Mouse (Mus musculus): Measurements from ENCODE around the gene Cdk17.
"Not testable (repeated sequence)": the region's sequence is repeated elsewhere in the genome, so short reads cannot be mapped to it uniquely, and the experiment has no call there.

Cdk17 gene

GRCm38 (mm10) chr10:93143285-93143985 lies 17.2 kb upstream of the Cdk17 start:
- no peak for DNase-seq (ENCODE audit: low spot score)

GRCm38 (mm10) chr10:93143986-93144314 lies 16.7 kb upstream of the Cdk17 start:
- no peak for DNase-seq (ENCODE audit: low spot score)

DNA sequence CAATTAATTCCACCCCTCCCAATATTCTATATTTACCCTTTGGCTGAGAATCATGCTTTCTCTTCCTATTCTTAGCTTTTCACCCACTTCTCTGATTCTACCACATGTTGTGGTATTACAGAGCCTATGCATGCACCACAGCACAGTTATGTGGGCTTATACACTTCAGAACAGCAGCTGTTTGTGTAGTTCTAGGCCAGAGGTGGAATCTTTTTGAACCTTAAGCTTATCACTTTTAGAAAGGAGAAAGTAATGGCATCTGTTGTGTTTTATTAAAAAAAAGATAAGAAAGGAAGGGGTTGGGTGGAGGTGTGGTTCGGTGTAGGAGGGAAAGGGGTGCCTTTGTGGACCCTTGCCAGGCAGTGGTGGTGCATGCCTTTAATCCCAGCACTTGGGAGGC lies 16.1 kb upstream of the Cdk17 start:
- no peak for DNase-seq (ENCODE audit: low spot score)

DNA sequence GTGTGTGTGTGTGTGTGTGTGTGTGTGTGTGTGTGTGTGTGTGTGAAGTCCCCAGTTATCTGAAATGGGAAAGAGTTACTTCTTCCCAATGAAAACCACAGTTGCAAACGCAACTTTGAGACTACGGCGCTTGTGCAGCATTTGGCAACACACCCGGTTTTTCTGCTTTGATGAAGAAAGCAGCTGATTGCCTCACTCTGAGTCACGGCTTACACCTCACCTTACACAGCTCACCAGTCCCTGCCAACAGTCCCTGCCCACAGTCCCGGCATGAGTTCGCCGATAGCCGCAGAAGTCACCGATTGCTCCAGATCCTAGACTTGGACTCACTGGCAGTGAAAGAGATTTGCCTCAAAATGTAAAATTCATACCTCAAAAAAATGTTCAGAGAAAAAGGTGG lies 15.6 kb upstream of the Cdk17 start:
- DNase-seq (ENCODE audit: low spot score): no peak

DNA sequence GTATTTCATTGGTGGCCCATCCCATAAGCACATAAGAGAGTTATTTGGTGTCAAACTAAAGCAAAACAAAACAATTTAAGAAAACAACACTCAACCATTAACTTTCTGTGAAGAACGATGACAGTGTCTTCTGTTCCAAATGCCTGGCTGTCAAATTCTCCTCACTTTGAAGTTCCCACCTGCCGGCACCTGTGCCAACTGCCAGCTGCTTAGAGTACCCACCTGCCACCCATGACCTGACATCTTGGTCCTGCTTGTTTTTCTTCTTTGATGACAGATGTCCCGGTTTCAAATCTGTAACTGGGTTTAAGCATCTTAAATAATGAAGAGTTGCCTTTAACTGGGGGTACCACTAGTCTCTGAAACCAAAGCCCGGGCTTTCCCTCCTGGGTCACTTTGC lies 14.1 kb upstream of the Cdk17 start:
- no peak for DNase-seq (ENCODE audit: low spot score)

- DNase-seq (ENCODE audit: low spot score): no peak
These were observed 13.0 kb upstream of the Cdk17 start for GRCm38 (mm10) chr10:93147691-93148090.

DNA sequence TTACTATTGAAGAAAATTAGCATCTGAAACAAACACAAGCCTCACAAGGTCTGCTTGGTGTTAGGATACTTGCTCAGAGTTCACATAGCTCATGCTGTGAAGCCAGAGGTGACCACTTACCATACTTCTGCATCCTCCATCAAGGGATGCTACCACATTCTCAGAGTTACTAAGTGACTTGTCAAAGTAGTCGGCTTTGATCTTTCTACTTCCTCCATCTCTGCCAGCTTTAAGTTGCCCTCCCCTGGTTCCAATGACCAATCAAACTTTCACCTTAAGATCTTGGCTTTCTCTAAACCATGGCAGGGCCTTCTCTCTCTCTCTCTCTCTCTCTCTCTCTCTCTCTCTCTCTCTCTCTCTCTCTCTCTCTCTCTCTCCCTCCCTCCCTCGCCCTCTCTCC lies 11.1 kb upstream of the Cdk17 start:
- no peak for DNase-seq (ENCODE audit: low spot score)

DNA sequence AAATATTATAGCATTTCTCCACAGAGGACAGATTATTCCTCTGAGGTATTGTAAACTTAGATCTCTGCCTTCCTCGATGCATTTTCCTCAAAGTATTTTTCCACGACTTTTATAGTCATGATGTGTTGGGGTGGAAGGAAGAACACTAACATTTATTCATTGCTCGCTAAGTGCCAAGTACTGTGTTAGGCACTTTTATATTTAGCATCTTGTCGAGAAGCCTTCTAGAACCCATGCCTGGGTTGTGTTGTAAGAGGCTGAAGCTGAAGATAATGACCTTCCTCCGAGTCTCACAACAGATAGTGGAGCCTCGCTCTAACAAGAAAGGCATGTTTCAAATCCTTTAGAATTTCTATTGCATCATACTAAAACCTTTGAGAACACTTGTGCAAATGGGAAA lies 8.9 kb upstream of the Cdk17 start:
- DNase-seq (ENCODE audit: low spot score): no peak

DNA sequence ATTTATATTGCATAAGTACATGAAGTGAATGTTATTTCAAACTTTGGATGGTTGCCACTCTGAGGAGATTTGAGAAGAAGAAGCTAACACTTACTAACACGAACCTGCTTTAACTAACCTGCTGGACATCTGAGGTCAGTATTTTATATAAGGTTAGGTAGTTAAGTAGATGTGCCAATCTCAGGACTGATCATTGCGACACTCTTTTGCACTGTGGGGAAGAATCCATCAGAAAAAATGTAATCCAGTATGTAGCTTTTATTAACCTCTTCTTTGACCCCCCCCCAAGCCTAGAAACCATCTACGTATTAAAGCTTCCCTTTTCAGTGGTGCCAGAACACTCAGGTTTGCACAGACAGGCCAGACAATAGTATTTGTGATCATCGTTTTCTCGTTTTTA lies 8.0 kb upstream of the Cdk17 start:
- DNase-seq (ENCODE audit: low spot score): no peak

GRCm38 (mm10) chr10:93153404-93153803 lies 7.3 kb upstream of the Cdk17 start:
- DNase-seq (ENCODE audit: low spot score): not testable (repeated sequence)

- DNase-seq (ENCODE audit: low spot score): no peak
These were observed 801 bp upstream of the Cdk17 start for GRCm38 (mm10) chr10:93159651-93160496.

DNA sequence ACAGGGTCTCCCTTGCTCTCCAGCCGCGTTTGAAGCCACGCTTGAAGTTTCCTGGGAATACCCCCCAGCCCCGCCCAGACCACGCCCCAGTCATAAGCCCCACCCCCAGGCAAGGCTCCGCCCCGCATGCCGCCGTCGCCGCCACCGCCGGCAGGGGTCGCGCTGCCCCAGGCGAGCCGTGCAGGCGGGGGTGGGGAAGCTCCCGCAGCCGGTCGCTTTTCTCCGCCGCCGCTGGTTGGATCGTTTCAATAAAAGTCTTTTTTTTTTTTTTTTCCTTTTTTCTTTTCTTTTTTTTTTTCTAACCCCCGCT lies 223 bp upstream of the Cdk17 start:
- peak; percentile 90 for DNase-seq (ENCODE audit: low spot score)

DNA sequence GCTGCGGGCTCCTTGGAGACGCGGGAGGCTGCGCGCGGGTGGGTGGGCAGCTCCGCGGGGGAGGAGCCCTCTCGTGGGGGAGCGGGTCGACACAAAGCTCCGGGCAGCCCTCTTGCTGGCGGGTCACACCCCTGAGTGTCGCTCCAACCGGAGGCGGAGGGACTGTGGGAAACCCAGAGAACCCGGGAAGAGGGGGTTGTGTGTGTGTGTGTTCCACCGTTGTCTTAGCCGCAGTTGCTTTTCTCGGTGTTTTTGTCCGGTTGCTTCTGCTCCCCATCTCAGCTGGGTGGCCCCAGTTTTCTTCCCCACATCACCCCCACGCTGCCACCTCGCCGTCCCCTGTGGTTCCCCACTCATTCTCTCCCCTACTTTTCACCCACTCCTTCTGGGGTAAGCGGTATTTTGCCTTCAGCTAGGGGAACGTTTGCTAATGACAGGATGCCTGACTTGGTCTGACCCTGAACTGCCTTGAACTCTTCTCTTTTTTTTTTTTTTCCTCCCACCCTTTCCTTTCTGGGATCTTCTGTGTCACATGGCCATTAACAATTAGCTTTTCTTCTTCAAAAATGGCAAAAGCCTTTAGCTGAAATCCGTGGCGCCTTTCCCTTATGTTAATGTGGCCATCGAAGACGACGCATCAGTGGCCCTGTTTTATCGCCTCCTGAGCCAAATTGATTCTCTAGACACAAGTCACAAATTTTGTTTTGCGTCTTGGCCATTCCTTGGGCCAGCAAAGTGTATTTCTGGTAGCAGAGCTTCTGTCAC lies 1.0 kb downstream of the Cdk17 start:
- peak; percentile 47 for DNase-seq (ENCODE audit: low spot score)

- DNase-seq (ENCODE audit: low spot score): no peak
These were observed 1.7 kb downstream of the Cdk17 start for GRCm38 (mm10) chr10:93162276-93162971.

DNA sequence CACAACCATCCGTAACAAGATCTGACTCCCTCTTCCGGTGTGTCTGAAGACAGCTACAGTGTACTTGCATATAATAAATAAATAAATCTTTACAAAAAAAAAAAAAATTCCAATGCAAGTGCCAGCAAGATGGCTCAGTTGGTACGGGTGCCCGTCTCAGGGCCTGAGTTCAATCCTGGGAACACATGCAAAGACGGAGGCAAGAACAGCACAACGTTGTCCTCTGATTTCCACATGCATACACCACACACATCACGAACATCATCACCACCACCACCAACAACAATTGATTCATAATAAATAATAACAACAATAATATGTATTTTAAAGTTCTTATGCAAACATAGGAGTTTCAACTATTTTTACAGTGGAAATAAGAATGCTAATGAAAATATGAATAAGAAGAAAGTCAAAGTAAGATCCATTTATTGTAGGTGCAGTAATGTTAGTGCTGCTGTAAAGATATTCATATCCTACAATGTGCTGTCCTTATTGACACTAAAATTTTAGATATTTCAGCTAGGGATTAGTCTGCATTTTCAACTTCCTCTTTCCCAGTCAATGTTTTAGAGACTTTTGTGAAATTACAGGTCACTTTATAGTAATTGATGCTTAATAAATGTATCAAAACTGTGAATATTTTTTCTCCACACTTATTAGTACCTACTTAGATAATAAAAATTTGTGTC lies 2.4 kb downstream of the Cdk17 start:
- DNase-seq (ENCODE audit: low spot score): no peak

GRCm38 (mm10) chr10:93163711-93164488 lies 3.2 kb downstream of the Cdk17 start:
- no peak for DNase-seq (ENCODE audit: low spot score)

GRCm38 (mm10) chr10:93165416-93166381 lies 5.0 kb downstream of the Cdk17 start:
- DNase-seq (ENCODE audit: low spot score): no peak

DNA sequence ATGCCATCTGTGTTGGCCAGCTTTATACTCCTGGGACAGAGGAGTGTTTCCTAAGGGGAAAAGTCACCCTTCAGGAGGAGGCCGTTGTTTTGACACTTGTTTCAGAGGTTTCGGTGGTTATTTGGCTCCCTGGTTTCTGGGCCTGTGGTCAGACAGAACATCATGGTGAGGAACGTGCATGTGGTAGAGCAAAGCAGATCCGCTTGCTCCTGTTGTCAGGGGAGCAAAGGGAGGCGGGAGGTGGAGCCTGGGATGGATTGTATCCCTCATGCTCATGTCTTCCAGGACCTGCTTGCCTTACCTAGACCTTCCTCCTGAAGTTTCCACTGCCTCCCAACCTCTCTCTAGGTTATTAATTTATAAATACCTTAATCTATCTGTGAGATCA lies 5.7 kb downstream of the Cdk17 start:
- DNase-seq (ENCODE audit: low spot score): no peak

DNA sequence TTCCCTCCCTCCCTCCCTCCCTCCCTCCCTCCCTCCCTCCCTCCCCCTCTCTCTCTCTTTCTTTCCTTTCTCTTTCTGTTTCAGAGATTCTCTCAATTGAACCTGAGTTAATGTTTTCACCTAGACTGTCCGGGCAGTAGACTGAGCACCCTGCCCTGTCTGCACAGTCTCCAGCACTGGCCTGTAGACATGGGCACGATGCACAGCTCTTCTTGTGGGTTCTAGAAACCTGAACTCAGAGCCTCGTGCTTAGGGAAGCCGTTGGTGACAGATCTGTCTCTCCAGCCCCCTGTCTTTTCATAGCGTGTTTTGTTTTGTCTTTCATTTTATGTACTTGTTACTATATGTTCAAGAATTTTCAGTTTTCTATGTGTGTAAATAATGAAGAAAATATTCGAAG lies 6.6 kb downstream of the Cdk17 start:
- no peak for DNase-seq (ENCODE audit: low spot score)

DNA sequence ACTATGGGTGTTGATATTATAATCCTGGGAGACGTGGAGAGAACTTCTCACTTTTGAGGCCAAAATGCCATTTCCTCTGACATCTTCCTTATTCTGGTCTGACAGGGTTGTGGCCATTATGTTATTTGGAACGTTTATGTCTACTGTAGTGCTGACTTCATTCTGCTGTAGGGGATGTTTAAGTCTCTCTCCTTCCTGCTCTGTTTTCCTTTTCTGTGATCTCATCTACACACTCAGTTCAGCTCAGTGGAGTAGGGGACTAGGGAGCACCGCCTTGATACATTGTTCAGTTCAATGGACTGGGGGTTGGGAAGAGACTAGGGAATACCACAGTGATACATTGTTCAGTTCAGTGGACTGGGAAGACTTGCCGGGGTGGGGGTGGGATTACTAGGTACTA lies 7.4 kb downstream of the Cdk17 start:
- no peak for DNase-seq (ENCODE audit: low spot score)

Measured in yolk sac, embryonic 10.5 days (tissue).